Mouse (Mus musculus): ENCODE data around the gene Wbp1.

Wbp1 gene

GRCm38 (mm10) chr6:83120930-83121862, at the start of gene Wbp1:
Gene Wbp1 (minus strand): TSS chr6:83121559.
- peak; percentile 99 for DNase-seq (ENCODE audit: low read depth, low spot score)

- DNase-seq (ENCODE audit: low read depth, low spot score): no peak
These were observed 49.7 kb upstream of the Wbp1 start for GRCm38 (mm10) chr6:83171063-83171462.

- no peak for DNase-seq (ENCODE audit: low read depth, low spot score)
These were observed 48.5 kb upstream of the Wbp1 start for GRCm38 (mm10) chr6:83169872-83170271.

GRCm38 (mm10) chr6:83166243-83166630, 44.9 kb upstream of the Wbp1 start:
- DNase-seq (ENCODE audit: low read depth, low spot score): no peak

GRCm38 (mm10) chr6:83165607-83166242, 44.4 kb upstream of the Wbp1 start, which contains the start of gene Dctn1:
Gene Dctn1 (plus strand): TSS chr6:83165920.
- DNase-seq (ENCODE audit: low read depth, low spot score): peak; percentile 93

- DNase-seq (ENCODE audit: low read depth, low spot score): no peak
These were observed 43.8 kb upstream of the Wbp1 start for GRCm38 (mm10) chr6:83165026-83165606.

- DNase-seq (ENCODE audit: low read depth, low spot score): peak; percentile 78
These were observed 41.3 kb upstream of the Wbp1 start for GRCm38 (mm10) chr6:83162701-83163100.

- no peak for DNase-seq (ENCODE audit: low read depth, low spot score)
These were observed 40.7 kb upstream of the Wbp1 start for GRCm38 (mm10) chr6:83161921-83162641.

- no peak for DNase-seq (ENCODE audit: low read depth, low spot score)
These were observed 40.1 kb upstream of the Wbp1 start for GRCm38 (mm10) chr6:83161442-83161841.

GRCm38 (mm10) chr6:83159456-83159855, 38.1 kb upstream of the Wbp1 start:
- DNase-seq (ENCODE audit: low read depth, low spot score): peak; percentile 69

GRCm38 (mm10) chr6:83156259-83156684, 34.9 kb upstream of the Wbp1 start, which contains the start of the genes Wdr54 and 1700003E16Rik:
Gene Wdr54 (minus strand): TSS chr6:83156397.
Gene 1700003E16Rik (plus strand): TSS chr6:83156404.
- peak; percentile 88 for DNase-seq (ENCODE audit: low read depth, low spot score)

GRCm38 (mm10) chr6:83155552-83156238, 34.3 kb upstream of the Wbp1 start:
- DNase-seq (ENCODE audit: low read depth, low spot score): no peak

GRCm38 (mm10) chr6:83153485-83153884, 32.1 kb upstream of the Wbp1 start:
- DNase-seq (ENCODE audit: low read depth, low spot score): no peak

- DNase-seq (ENCODE audit: low read depth, low spot score): no peak
These were observed 31.7 kb upstream of the Wbp1 start for GRCm38 (mm10) chr6:83153038-83153437.

GRCm38 (mm10) chr6:83151721-83152120, 30.4 kb upstream of the Wbp1 start:
- DNase-seq (ENCODE audit: low read depth, low spot score): no peak

- no peak for DNase-seq (ENCODE audit: low read depth, low spot score)
These were observed 25.9 kb upstream of the Wbp1 start for GRCm38 (mm10) chr6:83147280-83147679.

- no peak for DNase-seq (ENCODE audit: low read depth, low spot score)
These were observed 24.4 kb upstream of the Wbp1 start for GRCm38 (mm10) chr6:83145805-83146204.

- DNase-seq (ENCODE audit: low read depth, low spot score): no peak
These were observed 23.9 kb upstream of the Wbp1 start for GRCm38 (mm10) chr6:83145209-83145608.

- DNase-seq (ENCODE audit: low read depth, low spot score): no peak
These were observed 21.5 kb upstream of the Wbp1 start for GRCm38 (mm10) chr6:83142886-83143285.

- no peak for DNase-seq (ENCODE audit: low read depth, low spot score)
These were observed 20.9 kb upstream of the Wbp1 start for GRCm38 (mm10) chr6:83142211-83142731.

- no peak for DNase-seq (ENCODE audit: low read depth, low spot score)
These were observed 20.3 kb upstream of the Wbp1 start for GRCm38 (mm10) chr6:83141636-83142035.
